ENCODE assay signal across 8 mouse cellular contexts in genomic region chr8:126496915-126497314, GRCm38 (mm10). TPM values are rescaled to one million over a fixed set of nuclear protein-coding genes. Genes with fewer than 3 reads are reported as not detected.
A peak's percentile ranks its signal among the peaks of the same experiment; 100 is the strongest.
DNase-seq lines count a peak whose midpoint lies in the region; ATAC-seq and TF ChIP-seq lines count a peak whose summit lies in the region.

No protein-coding gene starts in this region.

- no peak overlapping the region for H3K4me2 ChIP-seq in heart, embryonic 11.5 days
- no peak overlapping the region for H3K4me2 ChIP-seq in lung, embryonic 14.5 days
- H3K4me2 ChIP-seq in embryonic facial prominence, embryonic 14.5 days (ENCODE audit: low read depth, low read length), result no peak overlapping the region

- 58% methylated on average over 5 of the region's 5 CpGs for WGBS in heart, embryonic 11.5 days (ENCODE audit: insufficient replicate concordance)
- WGBS in lung, embryonic 14.5 days, result 64% methylated on average over 5 of the region's 5 CpGs
- 72% methylated on average over 5 of the region's 5 CpGs for WGBS in lung, adult 2 months
- 66% methylated on average over 5 of the region's 5 CpGs for WGBS in embryonic facial prominence, embryonic 14.5 days
- WGBS in macrophage (ENCODE audit: missing documents), result 90% methylated on average over 5 of the region's 5 CpGs

- no peaks in the 10 kb centered on the region for H3K79me2 ChIP-seq in macrophage (ENCODE audit: inconsistent target)

- H3K4me3 ChIP-seq in heart, embryonic 11.5 days (ENCODE audit: low read depth, low read length), result no peak overlapping the region
- H3K4me3 ChIP-seq in lung, embryonic 14.5 days (ENCODE audit: low read depth, low read length), result no peak overlapping the region
- H3K4me3 ChIP-seq in lung, adult 2 months (replicated peaks; ENCODE audit: extremely low read depth, low read depth, low read length), result no peak overlapping the region
- H3K4me3 ChIP-seq in embryonic facial prominence, embryonic 14.5 days (ENCODE audit: low read depth, low read length), result no peak overlapping the region
- no peak overlapping the region for H3K4me3 ChIP-seq in macrophage (ENCODE audit: inconsistent target)

- no peak overlapping the region for H3K27ac ChIP-seq in heart, embryonic 11.5 days (ENCODE audit: low read depth, low read length)
- H3K27ac ChIP-seq in lung, embryonic 14.5 days (ENCODE audit: low read depth), result no peak overlapping the region
- no peak overlapping the region for H3K27ac ChIP-seq in embryonic facial prominence, embryonic 14.5 days (replicated peaks; ENCODE audit: low read depth, low read length)
- peak overlapping the region; percentile 72 for H3K27ac ChIP-seq in macrophage

- peak overlapping the region; percentile 59 for H3K9ac ChIP-seq in heart, embryonic 11.5 days (ENCODE audit: low read depth, low read length)
- peak overlapping the region; percentile 19; the same call in 1 of the 2 replicates for H3K9ac ChIP-seq in lung, embryonic 14.5 days
- peak overlapping the region; percentile 26 for H3K9ac ChIP-seq in embryonic facial prominence, embryonic 14.5 days (ENCODE audit: low read depth, low read length)

- no peak for DNase-seq in heart, adult 9 months (ENCODE audit: low spot score in 2 of 2)
- no peak for DNase-seq in lung, embryonic 14.5 days
- DNase-seq in lung, adult 2 months, result no peak
- no peak for DNase-seq in embryonic facial prominence, embryonic 14.5 days (ENCODE audit: low spot score)
- no peak for DNase-seq in T-cell, adult 2 months (ENCODE audit: low spot score)
- DNase-seq in thymus, postnatal 25 days, result no peak

- TF ChIP-seq CTCF in lung, embryonic 14.5 days (IDR thresholded peaks at IDR 0.05; ENCODE audit: low read depth), result no peak
- TF ChIP-seq CTCF in lung, adult 2 months (IDR thresholded peaks at IDR 0.05; ENCODE audit: insufficient read depth, low read length), result no peak

- no peaks in the 10 kb centered on the region for H3K36me3 ChIP-seq in heart, embryonic 11.5 days (ENCODE audit: control insufficient read depth, insufficient read depth, low read length)
- H3K36me3 ChIP-seq in lung, embryonic 14.5 days (ENCODE audit: insufficient read depth), result no peaks in the 10 kb centered on the region
- H3K36me3 ChIP-seq in embryonic facial prominence, embryonic 14.5 days (ENCODE audit: control insufficient read depth, insufficient read depth, low read length), result no peaks in the 10 kb centered on the region
- H3K36me3 ChIP-seq in macrophage (ENCODE audit: inconsistent target), result no peaks in the 10 kb centered on the region

- peaks cover 12% of the 10 kb centered on the region for H3K4me1 ChIP-seq in heart, embryonic 11.5 days (ENCODE audit: control insufficient read depth, insufficient read depth, low read length)
- H3K4me1 ChIP-seq in lung, embryonic 14.5 days (ENCODE audit: insufficient read depth), result peaks cover 11% of the 10 kb centered on the region
- H3K4me1 ChIP-seq in lung, adult 2 months (ENCODE audit: control insufficient read depth, insufficient read depth, low read length), result peaks cover 5% of the 10 kb centered on the region
- H3K4me1 ChIP-seq in embryonic facial prominence, embryonic 14.5 days (ENCODE audit: control insufficient read depth, insufficient read depth, low read length), result peaks cover 6% of the 10 kb centered on the region; the same call in 1 of the 2 replicates

- H3K27me3 ChIP-seq in heart, embryonic 11.5 days (ENCODE audit: control insufficient read depth, insufficient read depth, low read length), result no peaks in the 10 kb centered on the region
- H3K27me3 ChIP-seq in lung, embryonic 14.5 days (ENCODE audit: insufficient read depth, low read length), result no peaks in the 10 kb centered on the region
- H3K27me3 ChIP-seq in embryonic facial prominence, embryonic 14.5 days (replicated peaks; ENCODE audit: control insufficient read depth, insufficient read depth, low read length), result no peaks in the 10 kb centered on the region

- no peak for ATAC-seq in heart, embryonic 11.5 days (replicated peaks; ENCODE audit: insufficient number of reproducible peaks, low FRiP score, low TSS enrichment)
- no peak; the same call in 1 of the 2 replicates for ATAC-seq in lung, embryonic 14.5 days (ENCODE audit: insufficient read depth)
- ATAC-seq in embryonic facial prominence, embryonic 14.5 days (ENCODE audit: low read depth), result no peak

- no peak for TF ChIP-seq POLR2A in lung, adult 2 months (IDR thresholded peaks at IDR 0.05; ENCODE audit: borderline replicate concordance, extremely low read depth, low read depth, low read length)

- no peaks in the 10 kb centered on the region for H3K9me3 ChIP-seq in heart, embryonic 11.5 days (replicated peaks; ENCODE audit: control insufficient read depth, low read length)
- no peaks in the 10 kb centered on the region for H3K9me3 ChIP-seq in lung, embryonic 14.5 days (ENCODE audit: low read depth, low read length)
- H3K9me3 ChIP-seq in embryonic facial prominence, embryonic 14.5 days (ENCODE audit: control insufficient read depth, low read length), result no peaks in the 10 kb centered on the region

RNA-seq across cellular contexts. Expression of gene Tarbp1, which starts 22.1 kb away (rescaled TPM):
- 2.2 TPM in 2 replicates for polyA plus RNA-seq in heart, embryonic 11.5 days (2014; fragmentation: Nextera tagmentation; extraction: Ambion mirVana)
- 5.0 TPM in 2 replicates for polyA plus RNA-seq in lung, embryonic 14.5 days (2014; fragmentation: Nextera tagmentation; extraction: Ambion mirVana)
- 4.4 TPM in 2 replicates for polyA plus RNA-seq in lung, adult 2 months (2012; rRNA removed)
- 3.2 and 3.5 TPM in 2 replicates for polyA plus RNA-seq in embryonic facial prominence, embryonic 14.5 days (2014; fragmentation: Nextera tagmentation; extraction: Ambion mirVana)
- total RNA-seq in macrophage (2018; cell fraction: chromatin; rRNA removed), result 1 to 10 TPM in 13 of 26 experiments, under 1 TPM in 13; 0.17 to 3.9 (median 1.2) TPM
- total RNA-seq in macrophage (2018; cell fraction: cytosol; rRNA removed), result 1 to 10 TPM in 10 of 26 experiments, under 1 TPM in 16; 0.27 to 1.6 (median 0.65) TPM
- 1 to 10 TPM in 12 of 26 experiments, under 1 TPM in 14; 0.24 to 6.4 (median 0.98) TPM for total RNA-seq in macrophage (2018; cell fraction: nucleus; rRNA removed)
- 0.77 to 2.4 TPM (median 0.80 TPM) in 3 replicates for polyA plus RNA-seq in macrophage (2018)
